Mouse (Mus musculus) right cerebral cortex, adult 18-20 months (tissue): Measurements from ENCODE around the gene Ntm.

ENCODE experiments used
- DNase-seq: peaks from one replicate; pipeline ENCODE4 v3.0.0; 2022; ENCODE audit warnings: mixed read lengths

The Ntm gene

GRCm38 (mm10) chr9:29653678-29654235, 309.2 kb downstream of the Ntm start:
- no peak for DNase-seq

GRCm38 (mm10) chr9:29652854-29653253, 310.1 kb downstream of the Ntm start:
- no peak for DNase-seq

- no peak for DNase-seq
Measured at GRCm38 (mm10) chr9:29651856-29652255, 311.1 kb downstream of the Ntm start.

GRCm38 (mm10) chr9:29651226-29651625, 311.7 kb downstream of the Ntm start:
- no peak for DNase-seq

GRCm38 (mm10) chr9:29650679-29651078, 312.3 kb downstream of the Ntm start:
- peak; percentile 44 for DNase-seq

- no peak for DNase-seq
Measured at GRCm38 (mm10) chr9:29650266-29650665, 312.7 kb downstream of the Ntm start.

GRCm38 (mm10) chr9:29648256-29648655, 314.7 kb downstream of the Ntm start:
- no peak for DNase-seq

- no peak for DNase-seq
Measured at GRCm38 (mm10) chr9:29647764-29648163, 315.2 kb downstream of the Ntm start.

- DNase-seq, result no peak
Measured at GRCm38 (mm10) chr9:29645796-29646400, 317.0 kb downstream of the Ntm start.

GRCm38 (mm10) chr9:29642997-29643657, 319.8 kb downstream of the Ntm start:
- peak; percentile 84 for DNase-seq

- DNase-seq, result no peak
Measured at GRCm38 (mm10) chr9:29637335-29637734, 325.6 kb downstream of the Ntm start.

- no peak for DNase-seq
Measured at GRCm38 (mm10) chr9:29617181-29617580, 345.8 kb downstream of the Ntm start.

- no peak for DNase-seq
Measured at GRCm38 (mm10) chr9:29612020-29612612, 350.8 kb downstream of the Ntm start.

GRCm38 (mm10) chr9:29610867-29611266, 352.1 kb downstream of the Ntm start:
- DNase-seq, result peak; percentile 59

- DNase-seq, result peak; percentile 43
Measured at GRCm38 (mm10) chr9:29597665-29598064, 365.3 kb downstream of the Ntm start.

- no peak for DNase-seq
Measured at GRCm38 (mm10) chr9:29595321-29595720, 367.6 kb downstream of the Ntm start.

GRCm38 (mm10) chr9:29594537-29595294, 368.2 kb downstream of the Ntm start:
- no peak for DNase-seq

GRCm38 (mm10) chr9:29587376-29587775, 375.6 kb downstream of the Ntm start:
- no peak for DNase-seq

- no peak for DNase-seq
Measured at GRCm38 (mm10) chr9:29586381-29586770, 376.6 kb downstream of the Ntm start.

- peak; percentile 76 for DNase-seq
Measured at GRCm38 (mm10) chr9:29585746-29586380, 377.1 kb downstream of the Ntm start.

GRCm38 (mm10) chr9:29578226-29578625, 384.7 kb downstream of the Ntm start:
- peak; percentile 29 for DNase-seq

GRCm38 (mm10) chr9:29576051-29576533, 386.8 kb downstream of the Ntm start:
- no peak for DNase-seq

GRCm38 (mm10) chr9:29574548-29574947, 388.4 kb downstream of the Ntm start:
- no peak for DNase-seq
